Mouse (Mus musculus) small intestine, adult 2 months (tissue): ENCODE results near the gene Capn11.

Experiments
- CTCF ChIP-seq: fragments of 200-500 bp; IDR thresholded peaks from 2 replicates; pipeline ENCODE4 v1.5.1; 2012; ENCODE audit warnings: low read depth, mild to moderate bottlenecking, control low read depth, inconsistent platforms, low read length, moderate library complexity, mixed read lengths; ENCODE audit not compliant: insufficient replicate concordance, insufficient read length; ENCODE audit errors: extremely low read depth
- POLR2A ChIP-seq: fragments of 200-500 bp; IDR thresholded peaks from 2 replicates; pipeline ENCODE4 v1.6.1; 2012; ENCODE audit warnings: low read depth, mild to moderate bottlenecking, control low read depth, inconsistent platforms, low read length, moderate library complexity

GRCm38 (mm10) chr17:45586449-45586837 lies 72.7 kb downstream of the Capn11 start:
- TF ChIP-seq CTCF, result peak; percentile 22; the same call in 1 of the 2 replicates
- no peak for TF ChIP-seq POLR2A
